Mouse (Mus musculus): Measurements from ENCODE around the gene Vwa3b. TPM values are rescaled to one million over a fixed set of nuclear protein-coding genes. Genes with fewer than 3 reads are reported as not detected.

Vwa3b gene
- total RNA-seq, 4 experiments from 2014 or later = 51.2 to 88.8 (median 83.3) TPM

- DNase-seq (ENCODE audit: low spot score in 2 of 2) = no peak
Measured at GRCm38 (mm10) chr1:37060856-37061255, 34.5 kb downstream of the Vwa3b start.

- DNase-seq (ENCODE audit: low spot score in 2 of 2) = no peak
Measured at GRCm38 (mm10) chr1:37063053-37063452, 36.7 kb downstream of the Vwa3b start.

GRCm38 (mm10) chr1:37063841-37064240 lies 37.4 kb downstream of the Vwa3b start:
- no peak for DNase-seq (ENCODE audit: low spot score in 2 of 2)

GRCm38 (mm10) chr1:37065658-37066412 lies 39.4 kb downstream of the Vwa3b start:
- DNase-seq (ENCODE audit: low spot score in 2 of 2) = no peak

- no peak for DNase-seq (ENCODE audit: low spot score in 2 of 2)
Measured at GRCm38 (mm10) chr1:37075759-37076158, 49.4 kb downstream of the Vwa3b start.

- no peak for DNase-seq (ENCODE audit: low spot score in 2 of 2)
Measured at GRCm38 (mm10) chr1:37077266-37077665, 50.9 kb downstream of the Vwa3b start.

GRCm38 (mm10) chr1:37077955-37078549 lies 51.7 kb downstream of the Vwa3b start:
- DNase-seq (ENCODE audit: low spot score in 2 of 2) = peak; percentile 41 to 64

GRCm38 (mm10) chr1:37080442-37080841 lies 54.0 kb downstream of the Vwa3b start:
- no peak for DNase-seq (ENCODE audit: low spot score in 2 of 2)

GRCm38 (mm10) chr1:37081376-37082214 lies 55.2 kb downstream of the Vwa3b start:
- DNase-seq (ENCODE audit: low spot score in 2 of 2) = peak; percentile 44 to 55

GRCm38 (mm10) chr1:37082215-37082464 lies 55.7 kb downstream of the Vwa3b start:
- no peak for DNase-seq (ENCODE audit: low spot score in 2 of 2)

GRCm38 (mm10) chr1:37084075-37084474 lies 57.7 kb downstream of the Vwa3b start:
- no peak for DNase-seq (ENCODE audit: low spot score in 2 of 2)

GRCm38 (mm10) chr1:37085171-37085570 lies 58.8 kb downstream of the Vwa3b start:
- no peak for DNase-seq (ENCODE audit: low spot score in 2 of 2)

- no peak for DNase-seq (ENCODE audit: low spot score in 2 of 2)
Measured at GRCm38 (mm10) chr1:37089191-37089590, 62.8 kb downstream of the Vwa3b start.

GRCm38 (mm10) chr1:37097382-37098093 lies 71.1 kb downstream of the Vwa3b start:
- DNase-seq (ENCODE audit: low spot score in 2 of 2) = no peak

- no peak for DNase-seq (ENCODE audit: low spot score in 2 of 2)
Measured at GRCm38 (mm10) chr1:37098094-37098555, 71.7 kb downstream of the Vwa3b start.

GRCm38 (mm10) chr1:37100361-37100760 lies 74.0 kb downstream of the Vwa3b start:
- DNase-seq (ENCODE audit: low spot score in 2 of 2) = no peak

- no peak for DNase-seq (ENCODE audit: low spot score in 2 of 2)
Measured at GRCm38 (mm10) chr1:37101016-37101415, 74.6 kb downstream of the Vwa3b start.

GRCm38 (mm10) chr1:37101717-37102116 lies 75.3 kb downstream of the Vwa3b start:
- no peak for DNase-seq (ENCODE audit: low spot score in 2 of 2)

- DNase-seq (ENCODE audit: low spot score in 2 of 2) = no peak
Measured at GRCm38 (mm10) chr1:37105194-37105593, 78.8 kb downstream of the Vwa3b start.

GRCm38 (mm10) chr1:37113781-37114180 lies 87.4 kb downstream of the Vwa3b start:
- DNase-seq (ENCODE audit: low spot score in 2 of 2) = no peak

- no peak for DNase-seq (ENCODE audit: low spot score in 2 of 2)
Measured at GRCm38 (mm10) chr1:37115847-37116246, 89.5 kb downstream of the Vwa3b start.

- DNase-seq (ENCODE audit: low spot score in 2 of 2) = peak; percentile 31 to 63
Measured at GRCm38 (mm10) chr1:37116574-37116973, 90.2 kb downstream of the Vwa3b start.

Measured in gastrocnemius, adult 8-10 months (tissue).